11 mouse cellular contexts compared by ENCODE assay signal in genomic region chr12:52448218-52448617, GRCm38 (mm10). TPM values are rescaled to one million over a fixed set of nuclear protein-coding genes. Genes with fewer than 3 reads are reported as not detected.
A peak's percentile ranks its signal among the peaks of the same experiment; 100 is the strongest.
DNase-seq lines count a peak whose midpoint lies in the region; ATAC-seq and TF ChIP-seq lines count a peak whose summit lies in the region.
"Had no signal": no experiment of that assay in that cellular context is flagged by ENCODE, and none has a peak within 500 bp of the region (broad histone marks: within the 10 kb centered on the region; RNA-seq: fewer than 3 reads in every experiment).

No protein-coding gene starts in this region.

- no peaks in the 10 kb centered on the region for H3K27me3 ChIP-seq in embryonic facial prominence, embryonic 11.5 days (ENCODE audit: control insufficient read depth, insufficient read depth, low read length)
- H3K27me3 ChIP-seq in embryonic facial prominence, embryonic 10.5 days (replicated peaks; ENCODE audit: low read depth, poor library complexity, severe bottlenecking): no peaks in the 10 kb centered on the region
- no peaks in the 10 kb centered on the region for H3K27me3 ChIP-seq in intestine, embryonic 16.5 days (replicated peaks; ENCODE audit: control insufficient read depth, insufficient read depth, low read length)
- H3K27me3 ChIP-seq in liver, embryonic 14.5 days (ENCODE audit: control insufficient read depth, insufficient read depth, low read length): no peaks in the 10 kb centered on the region
- no peaks in the 10 kb centered on the region for H3K27me3 ChIP-seq in midbrain, embryonic 15.5 days (replicated peaks)
- H3K27me3 ChIP-seq: neural tube, embryonic 15.5 days had no signal

- no peak overlapping the region for H3K4me2 ChIP-seq in embryonic facial prominence, embryonic 11.5 days (ENCODE audit: low read depth, low read length)
- H3K4me2 ChIP-seq in intestine, embryonic 16.5 days (ENCODE audit: low read depth, low read length): no peak overlapping the region
- H3K4me2 ChIP-seq in liver, embryonic 14.5 days (ENCODE audit: low read depth): no peak overlapping the region
- no peak overlapping the region for H3K4me2 ChIP-seq in midbrain, embryonic 15.5 days
- H3K4me2 ChIP-seq: neural tube, embryonic 15.5 days had no signal

- H3K36me3 ChIP-seq in embryonic facial prominence, embryonic 11.5 days (replicated peaks; ENCODE audit: control insufficient read depth, insufficient read depth, low read depth, low read length): no peaks in the 10 kb centered on the region
- H3K36me3 ChIP-seq in embryonic facial prominence, embryonic 10.5 days (replicated peaks): no peaks in the 10 kb centered on the region
- no peaks in the 10 kb centered on the region for H3K36me3 ChIP-seq in intestine, embryonic 16.5 days (ENCODE audit: control insufficient read depth, insufficient read depth, low read length)
- H3K36me3 ChIP-seq in liver, embryonic 14.5 days (replicated peaks; ENCODE audit: control insufficient read depth, insufficient read depth, low read depth): no peaks in the 10 kb centered on the region
- H3K36me3 ChIP-seq in midbrain, embryonic 15.5 days (replicated peaks): no peaks in the 10 kb centered on the region
- H3K36me3 ChIP-seq: forebrain, embryonic 10.5 days; neural tube, embryonic 15.5 days had no signal

- H3K9me3 ChIP-seq in embryonic facial prominence, embryonic 11.5 days (replicated peaks; ENCODE audit: control insufficient read depth, low read length): no peaks in the 10 kb centered on the region
- no peaks in the 10 kb centered on the region for H3K9me3 ChIP-seq in embryonic facial prominence, embryonic 10.5 days
- no peaks in the 10 kb centered on the region for H3K9me3 ChIP-seq in intestine, embryonic 16.5 days (ENCODE audit: control insufficient read depth, low read length)
- H3K9me3 ChIP-seq in liver, embryonic 14.5 days (ENCODE audit: control insufficient read depth, low read length): no peaks in the 10 kb centered on the region
- no peaks in the 10 kb centered on the region for H3K9me3 ChIP-seq in midbrain, embryonic 15.5 days
- H3K9me3 ChIP-seq: forebrain, embryonic 10.5 days; neural tube, embryonic 15.5 days had no signal

- H3K4me1 ChIP-seq in embryonic facial prominence, embryonic 11.5 days (ENCODE audit: control insufficient read depth, insufficient read depth, low read length): no peaks in the 10 kb centered on the region; the same call in 1 of the 2 replicates
- 0 out of 2 replicates have a peak, but pooled peaks cover 3% of the 10 kb centered on the region for H3K4me1 ChIP-seq in embryonic facial prominence, embryonic 10.5 days
- H3K4me1 ChIP-seq in intestine, embryonic 16.5 days (ENCODE audit: control insufficient read depth, insufficient read depth, low read length): peaks cover 7% of the 10 kb centered on the region
- peaks cover 0 to 11% of the 10 kb centered on the region in 2 experiments; a peak in 2 of 4 replicates for H3K4me1 ChIP-seq in liver, embryonic 14.5 days (replicated peaks; ENCODE audit: control insufficient read depth in 2 of 2, insufficient read depth in 2 of 2, low read length in 1 of 2)
- no peaks in the 10 kb centered on the region for H3K4me1 ChIP-seq in midbrain, embryonic 15.5 days
- H3K4me1 ChIP-seq: neural tube, embryonic 15.5 days had no signal

- no peak overlapping the region for H3K27ac ChIP-seq in embryonic facial prominence, embryonic 11.5 days (replicated peaks; ENCODE audit: low read depth, low read length)
- H3K27ac ChIP-seq in embryonic facial prominence, embryonic 10.5 days (replicated peaks): no peak overlapping the region
- H3K27ac ChIP-seq in intestine, embryonic 16.5 days (ENCODE audit: low read length): peak overlapping the region; percentile 92
- no peak overlapping the region for H3K27ac ChIP-seq in liver, embryonic 14.5 days
- H3K27ac ChIP-seq in midbrain, embryonic 15.5 days: no peak overlapping the region
- H3K27ac ChIP-seq: forebrain, embryonic 10.5 days; hindbrain, postnatal 0 days; neural tube, embryonic 15.5 days had no signal

- no peak overlapping the region for H3K4me3 ChIP-seq in embryonic facial prominence, embryonic 11.5 days (ENCODE audit: low read depth, low read length)
- H3K4me3 ChIP-seq in embryonic facial prominence, embryonic 10.5 days: no peak overlapping the region
- H3K4me3 ChIP-seq in intestine, embryonic 16.5 days (ENCODE audit: low read length): no peak overlapping the region
- no peak overlapping the region for H3K4me3 ChIP-seq in liver, embryonic 14.5 days (ENCODE audit: insufficient read depth in 1 of 2, low read depth in 2 of 2, low read length in 2 of 2)
- H3K4me3 ChIP-seq in midbrain, embryonic 15.5 days: no peak overlapping the region
- H3K4me3 ChIP-seq: forebrain, embryonic 10.5 days; neural tube, embryonic 15.5 days had no signal

- no peak overlapping the region for H3K9ac ChIP-seq in embryonic facial prominence, embryonic 11.5 days (replicated peaks; ENCODE audit: low read length)
- H3K9ac ChIP-seq in intestine, embryonic 16.5 days (ENCODE audit: low read depth, low read length): no peak overlapping the region
- no peak overlapping the region for H3K9ac ChIP-seq in liver, embryonic 14.5 days (replicated peaks)
- H3K9ac ChIP-seq in midbrain, embryonic 15.5 days: no peak overlapping the region
- H3K9ac ChIP-seq: neural tube, embryonic 15.5 days had no signal

- no peak for ATAC-seq in embryonic facial prominence, embryonic 11.5 days (replicated peaks; ENCODE audit: insufficient number of reproducible peaks, low FRiP score, low TSS enrichment, low read depth)
- peak; percentile 86 for ATAC-seq in intestine, embryonic 16.5 days
- ATAC-seq in liver, embryonic 14.5 days (ENCODE audit: insufficient read depth): peak; percentile 56; the same call in 1 of the 2 replicates
- ATAC-seq in midbrain, embryonic 15.5 days (replicated peaks): no peak
- ATAC-seq: hindbrain, postnatal 0 days had no signal

- no peak for TF ChIP-seq EP300 in liver, embryonic 14.5 days (IDR thresholded peaks at IDR 0.05; ENCODE audit: low read depth)

- DNase-seq in embryonic facial prominence, embryonic 11.5 days (ENCODE audit: low spot score): peak; percentile 9
- DNase-seq in embryonic facial prominence, embryonic 10.5 days (ENCODE audit: low spot score): no peak
- DNase-seq in adrenal gland, adult 8-10 months: peak; percentile 30
- DNase-seq in liver, embryonic 14.5 days (ENCODE audit: low read depth in 3 of 3, low spot score in 3 of 3): peak; percentile 19 to 43 (median 22)
- DNase-seq in thymus, postnatal 36 days: no peak
- DNase-seq in T-cell, adult 2 months (ENCODE audit: low spot score): no peak

- WGBS in embryonic facial prominence, embryonic 11.5 days: 78% methylated on average over 1 of the region's 1 CpGs
- 77% methylated on average over 1 of the region's 1 CpGs for WGBS in embryonic facial prominence, embryonic 10.5 days
- WGBS in intestine, embryonic 16.5 days: 32% methylated on average over 1 of the region's 1 CpGs
- 52% methylated on average over 1 of the region's 1 CpGs for WGBS in liver, embryonic 14.5 days (ENCODE audit: insufficient replicate concordance)
- whole genome bisulfite sequencing in midbrain, embryonic 15.5 days: 56% methylated on average over 1 of the region's 1 CpGs

- no peak for TF ChIP-seq CTCF in liver, embryonic 14.5 days (IDR thresholded peaks at IDR 0.05; ENCODE audit: low read depth)

RNA-seq across cellular contexts. Expression of gene Arhgap5, which starts 55.6 kb away (rescaled TPM):
- 60.9 and 70.6 TPM in 2 replicates for polyA plus RNA-seq in embryonic facial prominence, embryonic 11.5 days (2014; fragmentation: Nextera tagmentation; extraction: Ambion mirVana)
- polyA plus RNA-seq in embryonic facial prominence, embryonic 10.5 days (2016; fragmentation: Nextera tagmentation; extraction: Ambion mirVana): 43.2 TPM in 2 replicates
- 100 to 1,000 TPM in 1 of 4 experiments, 10 to 100 TPM in 3; 59.8 to 108 (median 84.4) TPM for total RNA-seq in adrenal gland, adult 8-10 months (2022)
- 26.3 and 27.0 TPM in 2 replicates for polyA plus RNA-seq in intestine, embryonic 16.5 days (2015; fragmentation: Nextera tagmentation; extraction: Ambion mirVana)
- 2.6 and 3.5 TPM in 2 replicates for polyA plus RNA-seq in liver, embryonic 14.5 days (2012; rRNA removed)
- polyA plus RNA-seq in liver, embryonic 14.5 days (2014; fragmentation: Nextera tagmentation; extraction: Ambion mirVana): 7.8 and 9.4 TPM in 2 replicates
- polyA plus RNA-seq in midbrain, embryonic 15.5 days (2015; fragmentation: Nextera tagmentation; extraction: Ambion mirVana): 31.6 and 31.9 TPM in 2 replicates

Comparison
In these comparisons a context has a peak if more than half of its experiments do, and no peak if none do; other contexts are left out.
1. DNase-seq: peak in embryonic facial prominence, embryonic 11.5 days (single experiment), adrenal gland, adult 8-10 months (single experiment) and liver, embryonic 14.5 days (3 of 3); none in embryonic facial prominence, embryonic 10.5 days (single experiment), thymus, postnatal 36 days (0 of 2) and T-cell, adult 2 months (single experiment).
2. ATAC-seq: peak in intestine, embryonic 16.5 days (single experiment) and liver, embryonic 14.5 days (single experiment); none in embryonic facial prominence, embryonic 11.5 days (single experiment) and midbrain, embryonic 15.5 days (single experiment).